Mouse (Mus musculus) heart, embryonic 16.5 days (tissue): ENCODE data around the gene Twf2. TPM values are rescaled to one million over a fixed set of nuclear protein-coding genes. Genes with fewer than 3 reads are reported as not detected.

Source experiments
- ATAC-seq: fragments of 200-750 bp; cut with Nextera tagmentation; replicated peaks from 2 replicates; pipeline ENCODE4 v1.8.0; 2017; ENCODE audit warnings: moderate number of reproducible peaks; ENCODE audit not compliant: insufficient read depth, low FRiP score; ENCODE audit errors: extremely low read depth
- H3K27ac ChIP-seq: fragments of 300-500 bp; sonication (generic); 2 replicates; pipeline ENCODE4 v1.5.1; 2014; ENCODE audit warnings: mild to moderate bottlenecking, low read length, control low read depth, moderate library complexity
- H3K27me3 ChIP-seq: fragments of 300-500 bp; sonication (generic); 2 replicates; pipeline ENCODE4 v1.6.1; 2014; ENCODE audit warnings: low read length, mixed read lengths; ENCODE audit not compliant: control insufficient read depth, insufficient read depth
- H3K36me3 ChIP-seq: fragments of 300-500 bp; sonication (generic); 2 replicates; pipeline ENCODE4 v1.6.1; 2014; ENCODE audit not compliant: control insufficient read depth, insufficient read depth
- H3K4me1 ChIP-seq: fragments of 300-500 bp; sonication (generic); 2 replicates; pipeline ENCODE4 v1.6.1; 2014; ENCODE audit warnings: low read length, mixed read lengths; ENCODE audit not compliant: control insufficient read depth, insufficient read depth
- H3K4me2 ChIP-seq: fragments of 300-500 bp; sonication (generic); 2 replicates; pipeline ENCODE4 v1.6.1; 2014; ENCODE audit warnings: low read depth, mild to moderate bottlenecking, control low read depth, low read length
- H3K4me3 ChIP-seq: fragments of 300-500 bp; sonication (generic); 2 replicates; pipeline ENCODE4 v1.5.1; 2014; ENCODE audit warnings: mild to moderate bottlenecking, control low read depth, low read length
- H3K9ac ChIP-seq: fragments of 300-500 bp; sonication (generic); 2 replicates; pipeline ENCODE4 v1.6.1; 2014; ENCODE audit warnings: low read length, control low read depth
- H3K9me3 ChIP-seq: fragments of 300-500 bp; sonication (generic); replicated peaks from 2 replicates; pipeline ENCODE4 v1.6.1; 2016; ENCODE audit warnings: low read length; ENCODE audit not compliant: control insufficient read depth
- WGBS: fragments of 180-500 bp; shearing (Covaris S2); extraction: QIAGEN DNeasy Blood & Tissue Kit; methylation state at CpG from one replicate; pipeline ENCODE4 v1.1.7; 2014; 5-methylcytosine and 5-hydroxymethylcytosine counted together
- polyA plus RNA-seq: library from polyadenylated mRNA; unstranded; fragments of >200 nt; fragmentation: Nextera tagmentation; extraction: Ambion mirVana; gene quantifications from 2 replicates; pipeline ENCODE4 v1.2.1, GENCODE M21; 2015

Gene Twf2
- polyA plus RNA-seq, 1 experiment from 2014 or later: 61.6 TPM

DNA sequence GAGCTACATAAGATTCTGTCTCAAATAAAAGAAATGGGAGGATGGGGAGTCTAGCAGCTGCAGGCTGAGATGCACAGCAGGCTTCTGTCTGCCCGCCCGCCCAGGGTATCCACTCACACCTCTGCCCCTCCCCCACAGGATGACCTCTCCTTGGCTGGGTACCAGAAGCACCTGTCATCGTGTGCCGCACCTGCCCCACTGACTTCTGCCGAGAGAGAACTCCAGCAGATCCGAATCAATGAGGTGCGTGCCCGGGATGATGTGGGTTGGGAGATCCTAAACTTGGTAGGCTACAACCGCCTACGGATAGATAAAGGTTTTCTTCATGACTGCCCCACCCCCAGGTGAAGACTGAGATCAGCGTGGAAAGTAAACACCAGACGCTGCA, 9.7 kb downstream of the Twf2 start:
- no peak overlapping the region for H3K9ac ChIP-seq
- no peaks in the 10 kb centered on the region for H3K9me3 ChIP-seq
- 79% methylated on average over 12 of the region's 12 CpGs for WGBS
- H3K4me2 ChIP-seq: no peak overlapping the region
- H3K4me3 ChIP-seq: no peak overlapping the region
- peaks cover 8% of the 10 kb centered on the region for H3K4me1 ChIP-seq
- H3K36me3 ChIP-seq: peaks cover 25% of the 10 kb centered on the region
- no peaks in the 10 kb centered on the region for H3K27me3 ChIP-seq
- no peak overlapping the region for H3K27ac ChIP-seq
- no peak for ATAC-seq

DNA sequence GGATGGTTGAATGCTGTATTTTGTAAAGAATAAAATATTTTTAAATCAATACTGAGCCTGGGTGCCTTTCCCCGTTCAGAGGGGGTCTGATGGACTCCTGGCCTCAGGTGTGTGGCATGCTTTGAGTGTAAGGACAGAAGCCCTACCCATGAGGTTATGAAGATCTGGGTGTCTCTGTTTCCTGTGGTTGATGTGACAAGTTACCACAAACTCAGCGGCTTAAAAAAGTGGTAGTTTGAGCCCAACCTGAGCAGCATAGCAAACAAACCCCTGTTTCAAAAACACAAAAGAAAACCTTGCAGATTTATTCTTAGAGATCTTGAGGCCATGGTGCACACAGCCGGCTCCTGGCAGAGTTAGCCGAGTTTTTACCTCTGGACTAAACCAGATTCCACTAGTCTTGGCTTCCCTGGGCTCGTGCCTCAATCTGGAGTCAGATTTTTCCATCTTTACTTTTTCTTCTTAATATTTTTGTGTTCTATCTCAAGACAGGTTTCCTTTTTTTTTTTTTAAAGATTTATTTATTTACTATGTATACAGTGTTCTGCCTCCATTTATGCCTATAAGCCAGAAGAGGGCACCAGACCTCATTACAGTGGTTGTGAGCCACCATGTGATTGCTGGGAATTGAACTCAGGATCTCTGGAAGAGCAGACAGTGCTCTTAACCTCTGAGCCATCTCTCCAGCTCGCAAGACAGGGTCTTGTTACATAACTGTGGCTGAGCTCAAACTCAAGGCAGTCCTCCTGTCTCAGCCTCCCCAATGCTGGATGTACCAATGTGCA, 12.6 kb downstream of the Twf2 start:
- Histone ChIP-seq H3K27me3 (no peaks in the 10 kb centered on the region), H3K9me3 (no peaks in the 10 kb centered on the region), H3K4me2 (no peak overlapping the region), H3K9ac (no peak overlapping the region), H3K4me3 (no peak overlapping the region), H3K36me3 (peaks cover 25% of the 10 kb centered on the region), H3K4me1 (peaks cover 8% of the 10 kb centered on the region), H3K27ac (no peak overlapping the region)
- 84% methylated on average over 6 of the region's 6 CpGs for WGBS
- no peak for ATAC-seq

DNA sequence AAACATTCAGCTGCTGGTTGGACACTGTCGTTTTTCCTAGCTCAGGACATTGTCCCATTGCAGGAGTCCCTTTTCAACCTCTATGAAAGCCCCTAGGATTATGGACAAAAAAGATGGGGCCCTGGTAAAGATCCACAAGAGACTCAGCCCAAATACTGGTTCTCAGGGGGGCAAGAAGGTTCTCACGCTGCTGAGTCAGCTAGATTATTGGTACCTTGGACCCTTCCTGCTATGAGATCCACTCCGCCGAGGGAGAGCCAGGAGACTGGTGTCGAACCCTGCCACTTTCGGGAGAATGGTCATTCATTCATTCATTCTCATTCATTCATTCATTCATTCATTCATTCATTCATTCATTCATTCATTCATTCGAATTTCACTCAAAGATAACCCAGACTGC, 14.1 kb downstream of the Twf2 start:
- Histone ChIP-seq H3K9me3 (no peaks in the 10 kb centered on the region), H3K27ac (no peak overlapping the region), H3K9ac (no peak overlapping the region), H3K4me3 (no peak overlapping the region), H3K36me3 (peaks cover 25% of the 10 kb centered on the region), H3K4me2 (no peak overlapping the region), H3K27me3 (no peaks in the 10 kb centered on the region), H3K4me1 (peaks cover 2% of the 10 kb centered on the region; the same call in 1 of the 2 replicates)
- ATAC-seq: no peak
- 84% methylated on average over 7 of the region's 7 CpGs for WGBS

DNA sequence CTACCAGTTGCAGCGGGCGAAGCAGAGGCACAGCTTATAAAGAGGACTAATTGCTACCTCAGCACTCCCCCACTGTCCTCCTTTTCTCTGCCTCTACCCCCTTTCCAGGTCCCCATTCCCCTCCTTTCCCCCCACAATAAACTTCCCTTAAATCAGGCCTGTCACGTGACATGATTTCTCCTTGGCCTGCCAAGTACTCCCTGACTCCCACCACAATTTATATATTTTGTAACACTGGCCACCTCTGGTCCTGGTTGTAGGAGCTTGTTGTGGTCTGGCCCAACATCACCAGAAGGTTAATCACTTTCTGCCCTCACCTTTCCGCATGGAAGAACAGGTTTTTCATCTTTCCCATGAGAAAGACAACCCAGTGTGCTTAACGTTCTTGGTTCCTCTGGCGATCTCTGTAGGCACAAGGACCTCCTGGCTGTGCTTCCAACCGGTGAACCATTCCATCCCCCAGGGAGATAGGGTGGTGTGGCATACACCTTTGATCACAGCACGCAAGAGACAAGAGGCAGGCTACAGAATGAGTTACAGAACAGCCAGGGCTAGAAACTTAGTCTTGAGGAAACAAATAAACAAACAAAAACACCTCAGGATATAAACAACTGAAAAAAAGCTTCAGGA, 18.1 kb downstream of the Twf2 start:
- Histone ChIP-seq H3K4me3 (no peak overlapping the region), H3K4me1 (peaks cover 4% of the 10 kb centered on the region), H3K9me3 (no peaks in the 10 kb centered on the region), H3K27me3 (peaks cover 15% of the 10 kb centered on the region), H3K27ac (no peak overlapping the region), H3K9ac (no peak overlapping the region), H3K4me2 (no peak overlapping the region), H3K36me3 (no peaks in the 10 kb centered on the region)
- WGBS: 62% methylated on average over 8 of the region's 8 CpGs
- no peak for ATAC-seq

DNA sequence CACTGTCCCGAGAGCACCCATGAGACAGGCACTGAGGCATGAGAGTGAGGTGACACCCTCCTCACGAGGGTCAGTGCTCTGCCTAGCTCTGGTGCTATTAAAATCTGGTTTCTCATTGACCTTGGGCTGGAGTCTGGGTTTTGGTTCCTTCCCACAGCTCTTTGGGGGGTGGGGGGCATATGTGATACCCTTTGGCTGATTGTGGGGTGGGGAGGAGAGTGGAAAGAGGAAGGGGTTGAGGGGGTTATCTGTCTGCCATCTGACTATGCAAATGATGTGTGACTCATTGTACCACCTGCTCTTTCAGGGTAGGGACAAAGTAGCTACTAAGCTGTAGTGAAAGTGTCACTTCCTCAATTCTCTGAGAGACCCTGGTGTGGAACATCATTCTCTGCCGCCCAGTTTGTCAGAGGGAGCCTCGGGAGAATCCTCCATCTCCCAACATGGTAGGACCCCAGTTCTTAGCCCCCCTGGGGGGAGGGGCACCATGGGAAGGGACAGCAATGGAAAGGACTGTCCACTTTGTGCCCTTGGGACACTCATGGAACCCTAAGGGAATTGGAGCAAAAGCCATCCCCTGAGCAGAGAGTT, 19.4 kb downstream of the Twf2 start, which contains the start of gene Tlr9:
Tlr9 (plus strand) TSS at position 338 of the 591 bp plus-strand sequence.
- no peak for ATAC-seq
- Histone ChIP-seq H3K9ac (no peak within 1 kb of the TSS), H3K27ac (no peak within 1 kb of the TSS), H3K36me3 (no peaks in the 10 kb centered on the region), H3K27me3 (peaks cover 15% of the 10 kb centered on the region), H3K9me3 (no peaks in the 10 kb centered on the region), H3K4me2 (no peak within 1 kb of the TSS), H3K4me1 (peaks cover 4% of the 10 kb centered on the region), H3K4me3 (no peak within 1 kb of the TSS)
- WGBS: 51% methylated on average over 4 of the region's 4 CpGs

DNA sequence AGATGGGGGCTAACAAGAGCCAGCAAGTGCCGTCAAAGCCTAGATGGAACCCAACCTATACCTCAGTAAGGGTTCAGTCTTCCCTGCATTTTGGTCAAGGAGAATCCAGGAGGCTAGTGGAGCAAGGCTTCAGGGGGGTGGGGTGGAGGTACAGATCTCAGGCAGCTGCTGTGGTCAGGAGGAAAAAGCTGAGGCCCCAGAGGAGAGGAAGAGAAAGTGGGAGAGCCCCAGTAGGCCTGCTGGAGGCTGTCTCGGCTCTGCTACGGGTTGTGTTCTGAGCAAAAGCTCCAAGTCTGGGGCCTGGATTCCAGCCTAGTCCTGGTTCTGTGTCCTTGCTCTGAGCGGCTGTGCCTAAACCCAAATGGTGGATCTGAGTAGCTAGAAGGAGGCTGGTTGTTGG, 20.1 kb downstream of the Twf2 start:
- Histone ChIP-seq H3K4me3 (no peak overlapping the region), H3K9ac (no peak overlapping the region), H3K9me3 (no peaks in the 10 kb centered on the region), H3K27ac (no peak overlapping the region), H3K27me3 (peaks cover 15% of the 10 kb centered on the region), H3K4me2 (no peak overlapping the region), H3K4me1 (peaks cover 7% of the 10 kb centered on the region), H3K36me3 (no peaks in the 10 kb centered on the region)
- no peak for ATAC-seq
- 76% methylated on average over 4 of the region's 4 CpGs for WGBS

DNA sequence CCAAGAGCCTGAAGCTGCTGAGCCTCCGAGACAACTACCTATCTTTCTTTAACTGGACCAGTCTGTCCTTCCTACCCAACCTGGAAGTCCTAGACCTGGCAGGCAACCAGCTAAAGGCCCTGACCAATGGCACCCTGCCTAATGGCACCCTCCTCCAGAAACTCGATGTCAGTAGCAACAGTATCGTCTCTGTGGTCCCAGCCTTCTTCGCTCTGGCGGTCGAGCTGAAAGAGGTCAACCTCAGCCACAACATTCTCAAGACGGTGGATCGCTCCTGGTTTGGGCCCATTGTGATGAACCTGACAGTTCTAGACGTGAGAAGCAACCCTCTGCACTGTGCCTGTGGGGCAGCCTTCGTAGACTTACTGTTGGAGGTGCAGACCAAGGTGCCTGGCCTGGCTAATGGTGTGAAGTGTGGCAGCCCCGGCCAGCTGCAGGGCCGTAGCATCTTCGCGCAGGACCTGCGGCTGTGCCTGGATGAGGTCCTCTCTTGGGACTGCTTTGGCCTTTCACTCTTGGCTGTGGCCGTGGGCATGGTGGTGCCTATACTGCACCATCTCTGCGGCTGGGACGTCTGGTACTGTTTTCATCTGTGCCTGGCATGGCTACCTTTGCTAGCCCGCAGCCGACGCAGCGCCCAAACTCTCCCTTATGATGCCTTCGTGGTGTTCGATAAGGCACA, 22.7 kb downstream of the Twf2 start:
- no peaks in the 10 kb centered on the region for H3K36me3 ChIP-seq
- no peak overlapping the region for H3K27ac ChIP-seq
- no peak for ATAC-seq
- H3K9me3 ChIP-seq: no peaks in the 10 kb centered on the region
- peak overlapping the region; percentile 65 for H3K9ac ChIP-seq
- peaks cover 15% of the 10 kb centered on the region for H3K27me3 ChIP-seq
- H3K4me2 ChIP-seq: peak overlapping the region; percentile 85
- WGBS: 52% methylated on average over 24 of the region's 24 CpGs
- peaks cover 11% of the 10 kb centered on the region for H3K4me1 ChIP-seq
- peak overlapping the region; percentile 54 for H3K4me3 ChIP-seq

DNA sequence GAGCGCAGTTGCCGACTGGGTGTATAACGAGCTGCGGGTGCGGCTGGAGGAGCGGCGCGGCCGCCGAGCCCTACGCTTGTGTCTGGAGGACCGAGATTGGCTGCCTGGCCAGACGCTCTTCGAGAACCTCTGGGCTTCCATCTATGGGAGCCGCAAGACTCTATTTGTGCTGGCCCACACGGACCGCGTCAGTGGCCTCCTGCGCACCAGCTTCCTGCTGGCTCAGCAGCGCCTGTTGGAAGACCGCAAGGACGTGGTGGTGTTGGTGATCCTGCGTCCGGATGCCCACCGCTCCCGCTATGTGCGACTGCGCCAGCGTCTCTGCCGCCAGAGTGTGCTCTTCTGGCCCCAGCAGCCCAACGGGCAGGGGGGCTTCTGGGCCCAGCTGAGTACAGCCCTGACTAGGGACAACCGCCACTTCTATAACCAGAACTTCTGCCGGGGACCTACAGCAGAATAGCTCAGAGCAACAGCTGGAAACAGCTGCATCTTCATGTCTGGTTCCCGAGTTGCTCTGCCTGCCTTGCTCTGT, 23.3 kb downstream of the Twf2 start:
- WGBS: 4% methylated on average over 34 of the region's 34 CpGs
- H3K9ac ChIP-seq: peak overlapping the region; percentile 65
- no peaks in the 10 kb centered on the region for H3K9me3 ChIP-seq
- H3K4me2 ChIP-seq: peak overlapping the region; percentile 85
- peak; percentile 39 for ATAC-seq
- peak overlapping the region; percentile 54 for H3K4me3 ChIP-seq
- H3K36me3 ChIP-seq: no peaks in the 10 kb centered on the region
- no peak overlapping the region for H3K27ac ChIP-seq
- H3K4me1 ChIP-seq: peaks cover 11% of the 10 kb centered on the region
- H3K27me3 ChIP-seq: peaks cover 15% of the 10 kb centered on the region
